Mouse (Mus musculus) liver (tissue): ENCODE measurements around the gene Rasl11b.

ENCODE experiments used
- DNase-seq: peaks from one replicate; pipeline ENCODE4 v3.0.0-alpha.2; 2020; ENCODE audit warnings: mixed read lengths

Rasl11b gene

GRCm38 (mm10) chr5:74214501-74215110, 19.5 kb downstream of the Rasl11b start:
- DNase-seq: no peak

- DNase-seq: no peak
Observed at GRCm38 (mm10) chr5:74215125-74215524, 20.0 kb downstream of the Rasl11b start.

GRCm38 (mm10) chr5:74218524-74218923, 23.4 kb downstream of the Rasl11b start:
- no peak for DNase-seq

GRCm38 (mm10) chr5:74222626-74223025, 27.5 kb downstream of the Rasl11b start:
- DNase-seq: no peak

- DNase-seq: no peak
Observed at GRCm38 (mm10) chr5:74224480-74224879, 29.4 kb downstream of the Rasl11b start.

GRCm38 (mm10) chr5:74226183-74226582, 31.1 kb downstream of the Rasl11b start:
- no peak for DNase-seq

GRCm38 (mm10) chr5:74227352-74227751, 32.3 kb downstream of the Rasl11b start:
- no peak for DNase-seq

- no peak for DNase-seq
Observed at GRCm38 (mm10) chr5:74228938-74229337, 33.9 kb downstream of the Rasl11b start.

- no peak for DNase-seq
Observed at GRCm38 (mm10) chr5:74229775-74230413, 34.8 kb downstream of the Rasl11b start.

GRCm38 (mm10) chr5:74230525-74230924, 35.4 kb downstream of the Rasl11b start:
- DNase-seq: no peak

GRCm38 (mm10) chr5:74233808-74234207, 38.7 kb downstream of the Rasl11b start:
- no peak for DNase-seq

- DNase-seq: no peak
Observed at GRCm38 (mm10) chr5:74239369-74239768, 44.3 kb downstream of the Rasl11b start.

- no peak for DNase-seq
Observed at GRCm38 (mm10) chr5:74240298-74240697, 45.2 kb downstream of the Rasl11b start.

- DNase-seq: no peak
Observed at GRCm38 (mm10) chr5:74240926-74241680, 46.0 kb downstream of the Rasl11b start.

- DNase-seq: no peak
Observed at GRCm38 (mm10) chr5:74242654-74243053, 47.6 kb downstream of the Rasl11b start.

- no peak for DNase-seq
Observed at GRCm38 (mm10) chr5:74244406-74245019, 49.4 kb downstream of the Rasl11b start.

- DNase-seq: no peak
Observed at GRCm38 (mm10) chr5:74245641-74246145, 50.6 kb downstream of the Rasl11b start.

- no peak for DNase-seq
Observed at GRCm38 (mm10) chr5:74246453-74246852, 51.4 kb downstream of the Rasl11b start.

- DNase-seq: no peak
Observed at GRCm38 (mm10) chr5:74246971-74247370, 51.9 kb downstream of the Rasl11b start.
